Mouse (Mus musculus): ENCODE results near the gene Wsb2. TPM values are rescaled to one million over a fixed set of nuclear protein-coding genes. Genes with fewer than 3 reads are reported as not detected.
A peak's percentile ranks its signal among the peaks of the same experiment; 100 is the strongest.
"Not testable (repeated sequence)": the region's sequence is repeated elsewhere in the genome, so short reads cannot be mapped to it uniquely, and the experiment has no call there.

Wsb2 gene
- total RNA-seq, 2 experiments from 2014 or later = 116 to 122 TPM

GRCm38 (mm10) chr5:117355648-117356303 is 1.3 kb upstream of the Wsb2 start:
- no peak for DNase-seq (ENCODE audit: low spot score in 2 of 2)

GRCm38 (mm10) chr5:117356365-117357128 is 557 bp upstream of the Wsb2 start:
- peak; percentile 40 to 61 for DNase-seq (ENCODE audit: low spot score in 2 of 2)

- peak in 1 of 2 experiments; percentile 31 for DNase-seq (ENCODE audit: low spot score in 2 of 2)
These were observed 559 bp downstream of the Wsb2 start for GRCm38 (mm10) chr5:117357478-117358247.

GRCm38 (mm10) chr5:117358248-117358630 is 1.1 kb downstream of the Wsb2 start:
- DNase-seq (ENCODE audit: low spot score in 2 of 2) = no peak

- peak; percentile 65 to 68 for DNase-seq (ENCODE audit: low spot score in 2 of 2)
These were observed 1.6 kb downstream of the Wsb2 start for GRCm38 (mm10) chr5:117358725-117359124.

GRCm38 (mm10) chr5:117359497-117360227 is 2.6 kb downstream of the Wsb2 start:
- no peak for DNase-seq (ENCODE audit: low spot score in 2 of 2)

- no peak for DNase-seq (ENCODE audit: low spot score in 2 of 2)
These were observed 3.1 kb downstream of the Wsb2 start for GRCm38 (mm10) chr5:117360228-117360515.

GRCm38 (mm10) chr5:117360631-117361541 is 3.8 kb downstream of the Wsb2 start:
- no peak for DNase-seq (ENCODE audit: low spot score in 2 of 2)

GRCm38 (mm10) chr5:117361590-117361989 is 4.5 kb downstream of the Wsb2 start:
- DNase-seq (ENCODE audit: low spot score in 2 of 2) = no peak

GRCm38 (mm10) chr5:117363066-117363782 is 6.1 kb downstream of the Wsb2 start:
- DNase-seq (ENCODE audit: low spot score in 2 of 2) = no peak

- DNase-seq (ENCODE audit: low spot score in 2 of 2) = no peak
These were observed 7.7 kb downstream of the Wsb2 start for GRCm38 (mm10) chr5:117364821-117365220.

GRCm38 (mm10) chr5:117365904-117366561 is 8.9 kb downstream of the Wsb2 start:
- DNase-seq (ENCODE audit: low spot score in 2 of 2) = no peak

- DNase-seq (ENCODE audit: low spot score in 2 of 2) = no peak
These were observed 10.1 kb downstream of the Wsb2 start for GRCm38 (mm10) chr5:117367206-117367605.

GRCm38 (mm10) chr5:117370592-117370991 is 13.5 kb downstream of the Wsb2 start:
- no peak for DNase-seq (ENCODE audit: low spot score in 2 of 2)

GRCm38 (mm10) chr5:117373418-117373817 is 16.3 kb downstream of the Wsb2 start:
- DNase-seq (ENCODE audit: low spot score in 2 of 2) = no peak

GRCm38 (mm10) chr5:117374372-117375049 is 17.4 kb downstream of the Wsb2 start:
- no peak for DNase-seq (ENCODE audit: low spot score in 2 of 2)

GRCm38 (mm10) chr5:117376331-117376761 is 19.2 kb downstream of the Wsb2 start:
- no peak for DNase-seq (ENCODE audit: low spot score in 2 of 2)

- DNase-seq (ENCODE audit: low spot score in 2 of 2) = not testable (repeated sequence)
These were observed 20.6 kb downstream of the Wsb2 start for GRCm38 (mm10) chr5:117377731-117378130.
